Mouse (Mus musculus) right cerebral cortex, adult 18-20 months (tissue): ENCODE measurements around the gene Herc1.
A peak's percentile ranks its signal among the peaks of the same experiment; 100 is the strongest.

Source experiments
- DNase-seq: peaks from one replicate; pipeline ENCODE4 v3.0.0; 2022; ENCODE audit warnings: mixed read lengths

Herc1 gene

DNA sequence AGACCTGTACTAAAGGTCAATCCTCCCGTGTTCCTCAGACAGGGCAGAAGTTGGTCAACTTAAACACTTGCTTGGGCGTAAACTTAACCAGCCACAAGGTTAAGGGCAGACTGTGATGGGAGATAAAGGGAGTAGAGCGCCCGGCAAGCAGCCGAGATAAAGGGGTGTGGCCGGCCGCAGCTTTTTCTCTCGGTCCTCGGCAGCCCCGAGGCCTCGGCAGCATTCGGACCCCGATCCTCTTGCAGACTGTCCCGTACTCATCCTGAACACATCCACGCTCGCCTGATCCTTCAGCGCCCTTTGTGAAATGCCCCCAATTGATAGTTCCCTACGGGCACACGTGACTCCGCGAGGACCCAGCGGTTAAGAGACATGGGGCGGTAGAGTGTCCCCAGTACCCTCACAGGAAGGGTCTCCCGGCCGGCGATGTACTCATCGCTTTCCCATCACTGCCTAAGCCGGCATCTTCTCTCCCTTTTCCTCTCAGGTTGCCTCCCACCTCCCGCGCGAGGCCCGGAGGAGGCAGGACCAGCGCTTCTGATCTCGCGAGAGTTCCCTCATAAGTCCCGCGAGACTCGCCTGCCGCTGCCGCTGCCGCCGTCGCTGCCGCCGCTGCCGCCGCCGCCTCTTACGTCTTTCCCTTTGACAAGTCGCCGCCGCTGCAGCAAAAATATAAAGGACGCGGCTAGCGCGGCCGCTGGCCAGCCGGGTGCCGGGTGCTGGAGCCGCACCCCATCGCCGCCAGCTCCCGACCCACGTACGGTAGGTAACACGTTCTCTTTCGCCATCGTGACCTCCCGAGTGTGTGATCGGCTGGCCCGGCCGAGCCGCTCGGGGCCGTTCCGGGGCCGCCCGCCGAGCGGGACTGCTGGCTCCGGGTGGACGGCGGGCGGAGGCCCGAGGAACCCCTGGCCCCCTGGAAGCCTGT is at the start of gene Herc1:
Gene Herc1 (plus strand): TSS at position 591 of the 928 bp plus-strand sequence.
- peak; percentile 97 for DNase-seq

DNA sequence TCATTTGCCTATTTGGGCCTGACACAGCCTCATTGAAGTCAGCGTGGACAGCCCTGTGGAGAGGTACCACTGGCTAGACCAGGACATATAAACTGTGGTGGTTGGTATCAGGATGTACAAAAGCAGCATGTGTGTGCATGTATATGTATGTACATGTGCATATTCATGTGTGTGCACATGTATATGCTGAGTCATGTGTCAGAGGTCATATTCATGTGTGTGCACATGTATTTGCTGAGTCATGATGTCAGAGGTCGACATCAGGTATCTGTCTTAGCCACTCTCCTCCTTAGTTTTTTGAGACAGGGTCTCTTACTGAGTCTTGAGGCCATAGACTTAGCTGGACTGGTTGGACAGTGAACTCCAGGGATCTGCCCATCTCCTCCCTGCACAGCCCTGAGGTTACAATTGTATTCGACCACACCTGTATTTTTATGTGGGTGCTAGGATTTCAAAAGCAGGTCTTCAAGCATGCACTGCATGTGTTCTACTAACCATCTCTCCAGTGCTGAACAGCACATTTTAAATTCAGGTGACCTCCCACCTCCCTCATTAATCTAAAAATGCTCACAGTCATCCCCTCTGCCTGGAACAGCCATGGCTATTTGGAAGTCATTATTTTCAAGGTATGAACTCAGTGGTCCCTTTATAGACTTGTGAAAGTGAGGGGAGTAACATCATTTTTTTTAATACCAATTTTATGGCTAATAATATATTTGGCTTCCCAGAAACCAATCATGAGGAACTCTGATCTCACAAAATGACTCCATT is 45.7 kb upstream of the Herc1 start:
- DNase-seq, result no peak

DNA sequence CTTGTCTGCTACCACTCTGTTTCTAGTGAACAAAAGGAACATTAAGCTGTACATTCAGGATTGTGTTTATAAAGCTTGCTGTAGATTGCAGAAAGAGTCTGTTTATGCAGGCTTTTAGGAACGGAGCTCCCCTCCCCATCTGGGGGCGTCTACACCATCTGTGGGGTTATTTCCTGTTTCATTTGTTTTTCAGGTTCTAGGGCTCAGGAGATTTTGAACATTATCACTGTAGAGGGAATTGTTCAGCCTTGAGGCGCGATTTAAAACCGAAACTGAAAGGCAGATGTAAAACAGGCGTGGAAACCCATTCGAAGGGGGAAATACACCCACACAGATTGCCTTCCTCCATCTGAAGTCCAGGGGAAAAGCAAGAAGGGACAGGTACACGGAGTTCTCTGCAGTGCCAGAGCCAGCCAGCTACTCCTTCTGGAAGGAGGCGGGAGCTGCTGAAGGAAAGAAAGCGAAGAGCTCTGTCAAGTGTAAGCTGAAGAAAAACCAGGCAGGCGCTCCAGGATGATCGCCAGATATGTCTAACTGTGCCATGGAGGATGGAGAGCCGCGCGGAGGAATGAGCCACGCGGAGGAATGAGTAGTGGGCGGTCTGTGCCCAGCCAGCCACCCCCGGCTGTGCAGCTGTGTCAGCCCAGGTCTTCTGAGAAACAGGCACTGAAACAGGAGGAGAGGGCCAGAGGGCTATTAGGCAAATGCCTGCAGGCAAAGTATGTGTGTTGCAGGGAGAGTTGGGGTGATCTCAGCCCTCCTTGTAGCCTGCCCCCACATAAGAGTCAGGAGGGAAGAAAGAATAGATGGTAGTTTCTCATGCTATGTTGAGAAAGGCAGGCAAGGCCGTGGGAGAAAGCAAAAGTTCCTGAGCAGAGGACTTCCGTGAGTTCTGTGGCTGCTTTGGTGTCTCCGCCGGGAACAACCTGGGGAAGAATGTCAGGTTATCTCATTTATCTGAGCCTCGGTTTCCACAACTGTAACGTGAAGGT is 44.8 kb upstream of the Herc1 start:
- DNase-seq, result peak; percentile 92

DNA sequence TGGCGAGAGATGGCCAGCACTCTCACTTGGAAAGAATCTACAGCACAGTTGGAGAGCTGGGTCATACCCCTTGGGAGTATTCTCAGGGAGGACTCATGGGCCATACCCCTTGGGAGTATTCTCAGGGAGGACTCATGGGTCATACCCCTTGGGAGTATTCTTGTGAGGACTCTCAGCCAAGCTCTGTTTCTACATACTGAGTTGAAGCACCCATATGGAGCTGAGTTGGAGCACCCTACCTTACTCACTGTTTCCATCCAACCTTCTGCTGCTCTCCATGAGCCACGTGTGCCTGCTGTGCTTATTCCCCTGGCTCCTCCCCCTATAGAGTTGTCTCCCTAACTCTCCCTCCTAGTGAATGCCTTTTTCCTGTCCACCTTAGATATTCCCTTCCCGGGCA is 43.8 kb upstream of the Herc1 start:
- no peak for DNase-seq

DNA sequence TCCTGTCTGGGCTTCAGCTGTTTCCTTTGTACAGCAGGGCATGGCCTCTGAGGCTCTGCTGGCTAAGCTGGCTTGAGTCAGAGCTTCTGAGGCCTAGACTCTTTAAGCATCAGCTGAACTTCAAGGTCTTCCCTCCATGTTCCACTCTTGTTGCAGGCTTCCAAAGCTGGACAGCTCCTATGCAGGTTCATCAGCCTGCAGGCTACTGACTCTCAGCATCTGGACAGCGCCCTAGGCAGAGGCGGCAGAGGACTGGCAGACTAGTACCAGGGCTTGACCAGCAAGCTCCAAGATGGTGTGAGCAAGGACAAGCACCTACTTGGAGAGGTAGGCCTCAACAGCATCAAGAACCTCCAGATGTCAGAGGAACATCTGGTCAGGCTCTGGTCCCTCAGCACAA is 42.9 kb upstream of the Herc1 start:
- no peak for DNase-seq

DNA sequence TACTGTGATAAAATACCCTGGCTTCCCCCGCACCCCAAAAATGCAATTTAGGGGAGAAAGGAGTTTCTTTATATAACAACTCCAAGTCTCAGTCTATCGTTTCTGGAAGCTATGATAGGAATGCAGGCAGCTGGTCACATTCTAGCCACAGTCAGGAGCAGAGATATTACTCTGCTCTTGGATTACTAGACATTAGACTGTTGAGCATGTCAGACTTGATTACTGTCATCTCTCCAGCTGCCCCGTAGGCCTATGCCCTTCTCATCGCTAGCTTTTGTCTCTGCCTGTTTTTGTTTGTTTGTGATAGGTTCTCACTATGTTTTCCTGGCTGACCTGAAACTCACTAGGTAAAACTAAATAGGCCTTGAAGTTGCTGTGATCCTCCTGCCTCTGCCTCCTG is 41.5 kb upstream of the Herc1 start:
- DNase-seq, result no peak

- DNase-seq, result no peak
These were observed 38.8 kb upstream of the Herc1 start for GRCm38 (mm10) chr9:66311458-66311857.

DNA sequence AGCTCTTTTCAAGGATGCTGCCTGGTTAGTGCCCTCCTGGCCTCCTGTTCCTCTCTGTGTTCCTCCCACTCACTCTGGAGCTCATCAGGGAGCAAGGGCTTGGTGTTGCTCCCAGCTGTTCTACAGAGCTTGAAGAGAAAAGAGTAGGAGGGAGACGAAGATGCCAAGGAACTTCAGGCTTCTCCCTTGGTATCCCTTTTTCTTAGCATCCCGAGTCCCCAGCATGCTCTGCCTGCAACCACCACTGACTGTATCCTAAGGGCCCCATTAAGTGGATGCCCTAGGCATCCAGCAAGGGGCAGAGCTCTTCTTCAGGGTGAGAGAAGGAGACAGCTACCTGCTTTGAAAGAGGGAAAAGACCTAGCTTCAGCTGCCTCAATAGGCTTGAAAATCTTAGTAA is 33.6 kb upstream of the Herc1 start:
- peak; percentile 21 for DNase-seq

GRCm38 (mm10) chr9:66322010-66322931 is 28.0 kb upstream of the Herc1 start:
- DNase-seq, result peak; percentile 46

GRCm38 (mm10) chr9:66326879-66327278 is 23.4 kb upstream of the Herc1 start:
- no peak for DNase-seq

GRCm38 (mm10) chr9:66329474-66329873 is 20.8 kb upstream of the Herc1 start:
- no peak for DNase-seq

DNA sequence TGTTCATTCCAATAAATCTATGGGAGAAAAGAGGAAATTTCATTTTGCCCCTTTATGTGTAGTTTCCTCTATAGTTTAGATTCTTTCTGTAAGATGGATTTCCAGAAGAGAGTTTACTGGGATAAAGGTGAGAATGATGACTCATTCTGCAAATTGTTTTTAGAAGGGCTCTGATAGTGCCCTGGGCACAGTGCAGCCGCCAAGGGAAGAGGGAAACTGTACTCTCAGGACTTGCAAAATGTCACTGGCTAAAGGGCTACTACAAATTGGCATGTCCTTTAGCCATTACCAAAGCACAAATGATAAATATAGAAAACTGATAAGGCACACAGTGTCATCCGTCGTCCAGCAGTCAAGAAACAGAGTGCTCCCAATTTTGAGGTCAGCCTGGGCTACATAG is 19.8 kb upstream of the Herc1 start:
- DNase-seq, result no peak

DNA sequence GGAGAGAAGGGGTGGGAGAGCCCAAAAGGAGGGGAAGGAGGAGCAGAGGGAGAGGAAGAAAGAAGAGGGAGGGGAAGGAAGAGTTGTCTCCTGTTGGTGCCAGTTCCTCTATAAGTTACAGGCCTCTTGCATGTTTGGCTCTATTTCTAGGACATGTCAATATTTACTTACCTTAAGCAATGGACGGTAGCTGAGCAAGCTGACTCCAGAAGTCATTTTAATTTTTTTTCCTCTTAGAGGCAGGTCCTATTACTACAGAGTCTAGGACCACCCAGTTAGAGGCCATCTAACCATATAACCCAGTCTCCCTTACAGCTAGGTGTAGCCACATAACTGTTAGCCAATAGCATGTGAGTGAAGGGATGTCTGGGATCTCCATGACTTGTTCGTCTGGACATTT is 18.7 kb upstream of the Herc1 start:
- no peak for DNase-seq

DNA sequence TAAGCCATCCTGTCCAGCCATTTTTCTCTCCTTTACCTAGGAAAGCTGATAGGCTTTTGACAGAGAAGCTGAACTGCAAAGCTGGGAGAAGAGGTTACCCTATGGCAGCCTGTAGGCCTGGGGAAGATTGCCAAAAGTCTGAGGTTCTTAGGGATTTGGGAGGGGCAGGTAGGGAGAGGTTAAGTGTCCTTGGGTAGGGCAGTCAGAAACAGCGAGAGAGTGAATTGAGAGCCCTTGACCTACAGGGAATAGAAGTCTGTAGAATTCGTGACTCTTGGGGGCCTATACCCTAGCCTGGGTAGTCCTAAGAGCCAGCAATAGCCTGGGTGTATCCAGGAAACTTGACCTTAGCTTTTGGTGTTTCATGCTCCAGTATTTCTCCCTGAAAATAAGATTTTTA is 17.9 kb upstream of the Herc1 start:
- DNase-seq, result no peak

- no peak for DNase-seq
These were observed 13.0 kb upstream of the Herc1 start for GRCm38 (mm10) chr9:66337280-66337679.

- DNase-seq, result no peak
These were observed 12.1 kb upstream of the Herc1 start for GRCm38 (mm10) chr9:66338005-66338782.

DNA sequence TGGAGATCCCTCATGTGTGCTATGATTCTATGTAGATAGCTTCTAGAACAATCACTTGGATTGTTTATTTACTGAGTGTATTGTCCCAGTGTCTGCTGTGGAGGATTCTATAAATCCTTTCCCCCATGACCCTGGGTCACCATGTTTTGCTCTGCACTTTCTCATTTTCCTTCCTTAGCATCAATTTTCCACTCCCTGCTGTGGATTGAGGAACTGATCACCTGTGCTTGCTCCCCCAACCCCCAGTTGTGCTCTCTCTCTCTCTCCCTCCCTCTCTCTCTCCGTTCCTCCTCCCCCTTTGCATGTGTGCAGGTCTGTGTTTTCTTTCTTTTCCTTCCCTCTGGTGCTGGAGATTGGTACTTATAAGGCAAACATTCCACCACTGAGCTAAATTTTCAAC is 10.5 kb upstream of the Herc1 start:
- DNase-seq, result no peak

- DNase-seq, result no peak
These were observed 9.7 kb upstream of the Herc1 start for GRCm38 (mm10) chr9:66340394-66341094.

DNA sequence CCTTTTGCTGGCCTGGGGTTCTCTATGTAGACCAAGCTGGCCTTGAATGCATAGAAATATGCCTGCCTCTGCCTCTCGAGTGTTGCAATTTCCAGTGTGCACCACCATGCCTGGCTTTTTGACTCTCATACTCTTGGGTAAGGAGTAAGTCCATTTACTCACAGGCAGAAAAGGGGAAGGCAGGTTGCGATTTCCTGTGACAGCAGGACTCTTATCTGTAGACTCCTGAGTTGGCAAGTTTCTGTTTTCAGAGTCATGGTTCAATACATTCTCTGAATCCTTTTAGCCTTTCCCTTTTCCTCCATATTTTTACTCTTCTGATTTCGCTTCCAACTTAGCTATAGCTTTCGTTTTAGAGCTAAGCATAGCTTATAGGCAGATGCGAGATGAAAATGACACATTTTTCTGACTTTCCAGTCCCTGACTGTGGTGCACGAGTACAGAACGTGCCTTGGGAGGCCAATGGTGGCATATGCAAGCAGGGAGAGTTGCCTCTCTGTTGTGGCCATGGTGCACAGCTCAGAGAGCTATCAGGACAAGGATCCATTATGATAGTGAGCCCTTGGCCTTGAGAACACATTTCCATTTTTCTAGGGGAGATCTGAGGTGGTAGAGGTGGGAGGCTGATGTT is 2.7 kb upstream of the Herc1 start:
- no peak for DNase-seq
